Mouse (Mus musculus): ENCODE measurements at regions not wholly inside any gene's neighbourhood (a gene's known extent, or its start where the extent isn't known, plus 50 kb on each side); places are given as distances from the start of the nearest gene placed in this dataset.

DNA sequence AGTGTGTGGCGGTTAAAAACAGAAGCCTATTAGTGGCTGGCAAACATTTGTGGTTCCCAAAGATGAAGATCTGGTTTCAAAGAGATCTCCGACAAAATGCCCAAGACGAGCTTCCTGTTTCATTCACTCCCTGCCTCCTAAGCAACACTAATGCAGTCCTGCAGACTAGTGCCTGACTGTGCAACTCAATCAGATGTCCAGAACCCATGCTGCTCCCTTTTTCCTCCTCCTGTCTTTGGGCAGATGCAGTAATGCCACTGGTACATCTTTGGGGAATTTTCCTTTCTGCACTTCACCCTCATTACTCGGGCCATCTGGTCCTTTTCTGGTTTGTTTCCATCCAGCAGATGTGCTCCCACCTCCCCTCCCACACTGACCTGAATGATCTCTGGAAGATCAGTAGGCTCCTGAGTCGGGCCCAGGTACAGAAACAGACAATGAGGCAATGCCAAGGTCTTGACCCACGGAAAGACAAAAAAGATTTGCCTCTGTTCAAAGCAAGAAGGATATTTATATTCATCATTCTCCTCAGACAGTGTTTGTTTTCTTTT, 771.0 kb downstream of the Mat2b start:
- H3K4me2 ChIP-seq (replicated peaks) = no peak overlapping the region
- H3K9ac ChIP-seq = no peak overlapping the region
- H3K27me3 ChIP-seq = no peaks in the 10 kb centered on the region
- ATAC-seq (ENCODE audit: low FRiP score) = peak; percentile 73; the same call in 1 of the 2 replicates
- peaks cover 4% of the 10 kb centered on the region; the same call in 1 of the 2 replicates for H3K4me1 ChIP-seq
- no peaks in the 10 kb centered on the region for H3K9me3 ChIP-seq (replicated peaks)
- WGBS = 31% methylated on average over 6 of the region's 6 CpGs
- H3K36me3 ChIP-seq = no peaks in the 10 kb centered on the region
- no peak overlapping the region for H3K27ac ChIP-seq
- H3K4me3 ChIP-seq = no peak overlapping the region

DNA sequence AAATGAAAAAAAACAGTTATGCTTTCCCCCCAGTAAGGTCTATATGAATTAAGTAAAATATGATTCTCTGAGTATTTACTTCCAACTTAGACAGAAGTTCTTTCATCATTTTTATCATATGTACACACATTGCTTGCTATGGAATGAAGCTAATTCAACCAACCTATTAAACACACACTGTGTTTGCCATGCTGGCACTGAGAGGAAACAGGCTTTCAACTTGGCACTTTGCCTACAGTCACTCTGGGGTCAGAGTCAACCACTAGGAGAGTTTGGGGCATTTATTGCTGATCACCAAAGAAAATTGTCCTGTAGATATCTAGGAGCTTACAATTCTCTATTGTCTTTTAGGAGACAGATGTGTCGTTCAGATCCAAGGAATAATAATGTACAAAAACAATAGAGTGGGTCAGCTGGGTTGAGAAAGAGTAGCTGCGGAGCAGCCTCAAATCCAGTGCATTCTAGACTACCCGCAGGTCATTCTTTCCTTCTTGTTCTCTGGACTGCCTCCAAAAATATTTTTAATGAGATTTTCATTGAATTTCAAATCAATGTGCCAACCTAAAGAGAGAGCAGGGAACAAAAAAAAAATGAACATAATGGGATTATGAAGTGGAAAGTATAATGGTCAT, 777.2 kb downstream of the Mat2b start:
- 55% methylated on average over 3 of the region's 3 CpGs for WGBS
- ATAC-seq (ENCODE audit: low FRiP score) = no peak
- Histone ChIP-seq H3K4me1 (no peaks in the 10 kb centered on the region), H3K9ac (no peak overlapping the region), H3K4me2 (replicated peaks) (no peak overlapping the region), H3K27me3 (no peaks in the 10 kb centered on the region), H3K27ac (no peak overlapping the region), H3K4me3 (no peak overlapping the region), H3K9me3 (replicated peaks) (no peaks in the 10 kb centered on the region), H3K36me3 (no peaks in the 10 kb centered on the region)

- WGBS = 44% methylated on average over 6 of the region's 6 CpGs
Measured at GRCm38 (mm10) chr11:39899644-39900225, 795.3 kb downstream of the Mat2b start.

GRCm38 (mm10) chr11:39883305-39883704, 811.7 kb downstream of the Mat2b start:
- no peak overlapping the region for H3K4me2 ChIP-seq (replicated peaks)
- no peaks in the 10 kb centered on the region for H3K9me3 ChIP-seq (replicated peaks)
- H3K36me3 ChIP-seq = no peaks in the 10 kb centered on the region
- ATAC-seq (ENCODE audit: low FRiP score) = peak; percentile 58; the same call in 1 of the 2 replicates
- no peak overlapping the region for H3K4me3 ChIP-seq
- H3K9ac ChIP-seq = no peak overlapping the region
- no peak overlapping the region for H3K27ac ChIP-seq
- WGBS = 81% methylated on average over 1 of the region's 1 CpGs
- no peaks in the 10 kb centered on the region for H3K27me3 ChIP-seq
- no peaks in the 10 kb centered on the region for H3K4me1 ChIP-seq

More at GRCm38 (mm10) chr11:39899644-39900225, 795.3 kb downstream of the Mat2b start:
- Histone ChIP-seq H3K27ac (no peak overlapping the region), H3K36me3 (no peaks in the 10 kb centered on the region), H3K4me3 (no peak overlapping the region), H3K4me2 (replicated peaks) (no peak overlapping the region), H3K9me3 (replicated peaks) (no peaks in the 10 kb centered on the region), H3K9ac (no peak overlapping the region), H3K27me3 (no peaks in the 10 kb centered on the region), H3K4me1 (no peaks in the 10 kb centered on the region)
- ATAC-seq (ENCODE audit: low FRiP score) = peak; percentile 92

GRCm38 (mm10) chr11:39868451-39868979, 826.5 kb downstream of the Mat2b start:
- Histone ChIP-seq H3K9ac (no peak overlapping the region), H3K27me3 (no peaks in the 10 kb centered on the region), H3K4me1 (no peaks in the 10 kb centered on the region), H3K4me2 (replicated peaks) (no peak overlapping the region), H3K9me3 (replicated peaks) (no peaks in the 10 kb centered on the region), H3K4me3 (no peak overlapping the region), H3K36me3 (no peaks in the 10 kb centered on the region), H3K27ac (no peak overlapping the region)
- no peak for ATAC-seq (ENCODE audit: low FRiP score)
- WGBS = 71% methylated on average over 6 of the region's 6 CpGs

Data from hindbrain, embryonic 12.5 days (tissue).